Mouse (Mus musculus): ENCODE measurements around the gene Sufu. TPM values are rescaled to one million over a fixed set of nuclear protein-coding genes. Genes with fewer than 3 reads are reported as not detected.
A peak's percentile ranks its signal among the peaks of the same experiment; 100 is the strongest.

Sufu gene
- 10 to 100 TPM; 20.0 to 20.1 TPM for total RNA-seq (2021)
- long read RNA-seq, full-length matches to known transcripts: 24 of 37 reads
- long read RNA-seq, partial matches to known transcripts: 6 of 37 reads
- long read RNA-seq, other reads (novel, unspliced or antisense): 7 of 37 reads

- peak; percentile 98 to 99 for DNase-seq (ENCODE audit: low spot score in 2 of 2)
Measured at GRCm38 (mm10) chr19:46396686-46397435, at the start of gene Sufu. Gene Sufu (plus strand): TSS chr19:46396896.

GRCm38 (mm10) chr19:46347146-46347545, 49.5 kb upstream of the Sufu start:
- no peak for DNase-seq (ENCODE audit: low spot score in 2 of 2)

DNA sequence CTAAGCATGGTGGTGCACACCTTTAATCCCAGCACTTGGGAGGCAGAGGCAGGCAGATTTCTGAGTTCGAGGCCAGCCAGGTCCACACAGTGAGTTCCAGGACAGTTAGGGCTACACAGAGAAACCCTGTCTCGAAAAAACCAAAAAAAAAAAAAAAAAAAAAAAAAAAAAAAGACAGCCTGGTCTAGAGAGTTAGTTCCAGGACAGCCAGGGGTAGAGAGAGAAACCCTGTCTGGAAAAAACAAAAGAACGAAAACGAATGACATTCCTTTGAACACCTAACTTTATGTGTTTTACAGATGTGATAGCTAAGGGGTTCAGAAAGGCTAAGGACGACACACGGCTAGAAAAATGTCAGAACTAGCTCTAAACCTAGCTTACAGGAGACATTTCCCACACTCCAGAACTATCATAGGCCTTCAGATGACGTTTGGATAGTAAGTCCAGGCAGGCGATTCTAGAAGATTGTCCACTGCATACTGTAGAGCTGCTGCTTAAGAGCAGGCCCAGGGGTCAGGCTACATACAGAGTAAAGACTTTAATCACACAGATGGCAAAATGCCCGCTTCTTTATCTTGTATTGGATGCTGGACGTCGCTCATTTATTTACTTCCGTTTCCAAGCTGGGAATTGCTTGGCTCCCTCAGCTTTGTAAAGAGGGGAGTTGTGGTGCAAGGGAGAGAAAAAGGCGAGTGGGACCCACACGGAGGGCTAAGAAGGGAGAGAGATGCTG, 48.6 kb upstream of the Sufu start:
- DNase-seq (ENCODE audit: low spot score in 2 of 2): peak in 1 of 2 experiments; percentile 37

DNA sequence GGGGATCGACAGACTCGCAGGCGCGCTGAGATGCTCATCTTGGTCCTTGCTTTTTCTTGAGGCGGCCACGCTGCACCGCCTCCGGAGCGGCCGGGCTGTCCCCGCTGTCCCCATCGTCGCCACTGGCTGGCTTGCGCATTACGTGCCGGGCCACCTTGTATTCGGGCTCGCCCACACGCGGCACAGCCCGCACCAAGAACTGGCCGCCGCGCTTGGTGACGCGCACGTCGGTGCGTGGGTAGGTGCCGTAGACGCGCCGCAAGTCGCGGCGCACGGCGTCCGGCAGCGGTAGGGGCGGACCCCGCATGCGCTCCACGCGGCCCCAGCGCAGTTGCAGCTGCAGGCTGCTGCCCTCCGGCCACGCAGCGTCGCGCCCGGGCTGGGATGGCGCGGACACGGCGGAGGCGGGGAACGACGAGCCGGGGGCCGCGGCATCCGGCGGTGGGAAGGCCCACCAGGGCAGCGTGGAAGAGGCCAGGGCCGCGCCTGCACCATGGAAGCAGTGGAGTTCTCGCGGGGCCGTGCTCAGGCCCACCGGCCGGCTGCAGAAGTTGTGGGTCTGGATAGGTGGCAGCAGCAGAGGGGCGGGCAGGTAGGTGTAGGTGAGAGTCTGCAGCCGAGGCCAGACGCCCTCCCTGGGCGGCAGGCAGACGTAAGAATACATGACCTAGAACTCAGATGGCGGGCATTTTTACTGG, 47.8 kb upstream of the Sufu start:
- peak; percentile 91 to 94 for DNase-seq (ENCODE audit: low spot score in 2 of 2)

- DNase-seq (ENCODE audit: low spot score in 2 of 2): no peak
Measured at GRCm38 (mm10) chr19:46349550-46349949, 47.1 kb upstream of the Sufu start.

- no peak for DNase-seq (ENCODE audit: low spot score in 2 of 2)
Measured at GRCm38 (mm10) chr19:46350168-46350932, 46.3 kb upstream of the Sufu start, which contains the start of gene 2310034G01Rik. Gene 2310034G01Rik (minus strand): TSS chr19:46350302.

- DNase-seq (ENCODE audit: low spot score in 2 of 2): peak; percentile 86 to 93
Measured at GRCm38 (mm10) chr19:46356701-46357138, 40.0 kb upstream of the Sufu start.

DNA sequence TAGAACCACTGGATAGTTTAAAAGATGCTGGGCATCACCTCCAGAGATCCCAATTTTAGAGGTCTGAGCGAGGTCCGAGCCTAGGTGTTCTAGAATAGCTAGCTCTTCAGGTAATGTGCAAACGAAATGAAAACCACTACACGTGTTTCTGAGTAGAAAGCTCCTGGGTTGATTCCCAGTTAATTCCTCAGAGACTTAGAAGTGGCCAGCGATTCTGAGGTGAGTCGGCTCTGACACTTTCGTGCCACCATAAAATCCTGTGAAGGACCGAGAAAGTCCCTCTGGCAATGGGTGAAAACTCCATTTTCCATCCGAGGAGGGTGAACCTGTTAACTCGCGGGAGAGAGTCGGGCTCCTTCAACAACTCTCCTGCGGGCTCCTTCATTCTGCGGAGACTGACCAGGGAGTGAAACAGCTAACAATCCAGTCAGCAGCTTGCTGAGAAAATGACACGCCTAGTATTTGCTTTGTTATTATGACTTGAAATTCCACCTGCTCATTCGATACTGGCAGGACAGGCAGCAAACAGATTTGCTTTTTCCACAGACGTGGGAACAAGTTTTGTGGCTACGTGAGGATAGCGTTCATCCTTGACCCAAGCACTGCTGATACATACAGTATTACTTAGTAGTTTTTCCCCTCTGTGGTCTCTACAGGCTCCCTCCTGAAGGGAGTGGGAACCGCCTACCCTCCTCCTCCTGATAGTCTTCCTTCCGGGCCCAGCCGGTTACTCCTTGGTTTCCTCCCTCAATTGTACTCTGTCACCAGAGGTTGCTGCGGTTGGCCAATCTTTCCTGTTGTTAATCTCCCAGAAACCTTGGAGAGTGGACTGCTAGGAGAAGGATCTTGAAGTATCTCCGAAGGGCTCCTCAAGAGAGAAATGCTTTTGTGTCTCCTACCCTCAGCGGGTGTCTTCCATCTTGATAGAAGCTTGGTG, 39.1 kb upstream of the Sufu start:
- DNase-seq (ENCODE audit: low spot score in 2 of 2): no peak

DNA sequence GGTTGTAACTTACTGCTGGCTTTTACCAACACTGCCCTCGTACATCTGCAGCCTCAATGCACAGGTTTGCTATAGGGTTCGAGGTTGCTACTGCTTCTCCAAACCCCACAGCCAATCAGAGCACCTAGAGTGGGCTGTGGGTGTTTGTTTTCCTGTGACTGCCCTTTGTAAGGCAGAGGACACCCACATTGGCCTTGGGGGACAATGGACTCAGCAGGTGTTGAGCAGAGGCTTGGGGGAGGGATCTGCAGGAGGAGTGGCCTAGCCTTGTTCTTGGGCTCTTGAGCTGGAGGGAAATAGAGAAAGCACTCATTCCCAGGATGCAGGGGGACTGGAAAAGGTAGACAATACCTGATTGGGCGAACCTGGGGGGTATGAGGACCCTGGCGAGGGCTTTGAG, 38.3 kb upstream of the Sufu start:
- no peak for DNase-seq (ENCODE audit: low spot score in 2 of 2)

DNA sequence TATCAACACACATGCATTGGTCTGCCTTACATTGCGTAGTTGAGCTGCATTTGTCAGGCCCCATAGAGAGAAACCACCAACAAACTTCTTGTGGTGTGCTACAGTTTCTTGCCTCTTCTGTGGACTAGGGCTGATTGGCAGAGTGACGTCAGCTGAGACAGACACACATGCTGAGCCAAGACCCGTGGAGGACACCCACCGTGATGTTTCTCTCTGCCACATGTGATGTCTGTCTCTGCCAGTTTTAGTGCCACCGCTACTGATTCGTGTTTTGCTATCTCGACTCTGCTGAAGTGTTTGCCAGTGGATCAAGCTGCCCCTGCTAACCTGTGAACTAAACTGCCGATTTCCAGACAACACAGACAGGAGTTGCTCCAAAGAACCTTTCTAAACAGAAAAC, 34.6 kb upstream of the Sufu start:
- DNase-seq (ENCODE audit: low spot score in 2 of 2): no peak

GRCm38 (mm10) chr19:46363294-46364009, 33.2 kb upstream of the Sufu start:
- no peak for DNase-seq (ENCODE audit: low spot score in 2 of 2)

DNA sequence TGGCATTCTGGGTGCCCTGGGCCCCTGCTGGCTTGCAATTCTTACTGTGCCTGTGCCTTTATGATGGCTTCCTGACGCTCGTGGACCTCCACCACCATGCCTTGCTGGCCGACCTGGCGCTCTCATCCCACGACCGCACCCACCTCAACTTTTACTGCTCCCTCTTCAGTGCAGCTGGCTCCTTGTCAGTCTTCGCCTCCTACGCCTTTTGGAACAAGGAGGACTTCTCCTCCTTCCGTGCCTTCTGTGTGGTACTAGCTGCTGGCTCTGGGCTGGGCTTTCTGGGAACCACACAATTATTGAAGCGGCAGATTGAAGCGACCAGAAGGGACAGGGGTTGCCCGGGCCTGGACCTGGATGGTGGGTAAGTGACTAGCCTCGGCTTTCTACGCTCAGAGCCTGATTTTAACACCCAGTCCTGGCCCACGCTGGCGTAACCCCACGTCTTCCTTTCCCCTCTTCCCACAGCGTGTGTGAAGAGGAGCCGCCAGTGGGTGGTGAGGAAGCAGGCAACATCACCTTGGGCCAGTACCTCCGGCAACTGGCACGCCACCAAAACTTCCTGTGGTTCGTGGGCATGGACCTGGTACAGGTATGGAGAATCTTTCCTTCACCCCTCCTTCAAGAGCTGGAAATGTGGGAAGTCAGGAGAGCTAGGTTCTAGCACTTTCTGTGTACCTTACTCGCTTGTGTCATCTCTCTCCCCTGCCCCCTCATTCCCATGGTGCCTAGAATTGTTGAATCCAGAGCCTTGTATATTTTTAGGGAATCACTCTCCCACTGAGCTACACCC, 28.7 kb upstream of the Sufu start:
- peak; percentile 42 to 53 for DNase-seq (ENCODE audit: low spot score in 2 of 2)

- DNase-seq (ENCODE audit: low spot score in 2 of 2): peak; percentile 39 to 71
Measured at GRCm38 (mm10) chr19:46369204-46369603, 27.5 kb upstream of the Sufu start.

DNA sequence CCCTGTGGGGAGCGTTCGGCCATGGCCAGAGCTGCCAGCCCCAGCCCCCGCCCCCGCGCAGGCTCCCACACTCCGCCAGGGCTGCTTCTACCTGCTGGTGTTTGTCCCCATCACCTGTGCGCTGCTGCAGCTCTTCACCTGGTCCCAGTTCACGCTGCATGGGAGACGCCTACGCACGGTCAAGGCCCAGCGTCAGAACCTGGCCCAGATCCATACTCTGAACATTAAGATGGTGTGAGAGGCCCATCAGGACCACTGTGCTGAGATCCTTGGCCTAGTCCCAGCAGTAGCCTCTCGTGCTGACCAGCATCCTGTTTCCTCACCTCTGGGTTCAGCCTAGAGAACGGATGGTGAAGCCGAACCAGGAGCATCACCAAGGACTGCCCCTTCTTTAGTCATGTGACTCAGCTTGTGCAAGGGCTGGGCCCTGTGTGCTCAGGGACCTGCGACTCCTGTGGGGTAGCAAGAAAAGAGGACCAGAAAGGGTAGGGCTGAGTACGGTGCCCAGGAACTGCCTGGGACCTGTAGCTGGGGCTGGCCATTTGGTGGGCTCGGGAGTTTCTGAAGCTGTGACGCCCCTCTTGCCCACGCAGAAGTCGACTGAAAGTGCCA, 22.1 kb upstream of the Sufu start:
- DNase-seq (ENCODE audit: low spot score in 2 of 2): no peak

DNA sequence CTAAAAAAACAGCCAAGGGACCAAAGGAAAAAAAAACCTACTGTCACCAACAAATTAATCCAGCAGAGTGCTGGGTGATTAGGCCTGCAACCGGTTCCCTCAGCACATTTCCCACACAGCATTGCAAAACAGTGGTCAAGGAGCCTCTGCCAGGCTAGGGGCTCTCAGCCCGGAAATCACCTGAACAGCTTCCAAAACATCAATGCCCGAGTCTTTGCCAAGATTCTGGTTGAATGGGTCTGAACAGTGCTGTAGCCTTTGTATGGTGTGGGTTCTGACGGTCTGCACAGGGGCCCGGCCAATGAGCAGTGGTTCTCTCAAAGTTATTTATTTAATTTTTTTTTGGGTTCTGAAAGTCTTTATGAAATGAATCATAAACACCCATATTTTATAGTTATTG, 21.2 kb upstream of the Sufu start:
- peak in 1 of 2 experiments; percentile 59 for DNase-seq (ENCODE audit: low spot score in 2 of 2)

DNA sequence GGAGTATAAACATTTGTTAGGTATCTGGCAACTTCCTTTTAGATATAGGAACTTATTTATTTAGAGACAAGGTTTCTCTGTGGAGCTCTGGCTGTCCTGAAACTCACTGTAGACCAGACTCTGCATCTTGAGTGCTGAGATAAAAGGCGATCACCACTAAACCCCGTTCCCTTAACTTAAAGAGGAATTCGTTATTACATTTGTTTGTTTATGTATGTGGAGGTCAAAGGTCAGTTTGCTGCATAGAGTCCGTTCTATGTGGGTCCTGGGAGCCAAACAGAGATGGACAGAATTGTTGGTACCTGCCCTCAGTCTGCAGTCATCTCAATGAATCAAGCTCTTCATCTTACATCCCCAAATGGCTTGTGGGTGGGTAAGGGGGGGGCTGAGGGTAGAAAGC, 20.8 kb upstream of the Sufu start:
- no peak for DNase-seq (ENCODE audit: low spot score in 2 of 2)

- no peak for DNase-seq (ENCODE audit: low spot score in 2 of 2)
Measured at GRCm38 (mm10) chr19:46382275-46382674, 14.4 kb upstream of the Sufu start.

DNA sequence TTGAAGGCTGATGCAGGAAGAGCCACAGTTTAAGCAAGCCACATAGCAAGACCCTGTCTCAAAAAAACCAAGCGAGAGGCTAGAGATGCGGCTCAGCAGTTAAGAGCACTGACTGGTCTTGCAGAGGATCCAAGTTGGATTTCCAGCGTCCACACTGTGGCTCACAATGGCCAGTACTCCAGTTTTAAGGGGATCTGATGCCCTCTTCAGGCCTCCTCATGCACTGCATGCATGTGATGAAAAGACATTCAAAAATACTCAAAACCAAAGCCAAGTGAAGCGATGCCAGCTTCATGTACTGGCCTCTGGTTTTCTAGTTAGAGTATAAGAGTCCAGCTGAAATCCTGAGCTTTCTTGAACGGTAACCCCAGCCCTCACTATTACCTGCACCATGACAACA, 6.8 kb upstream of the Sufu start:
- no peak for DNase-seq (ENCODE audit: low spot score in 2 of 2)

All from layer of hippocampus, adult 18-20 months (tissue).